Mouse (Mus musculus) E14TG2a.4 (cell line): Measurements from ENCODE around the gene Gm44805.

ENCODE experiments used
- CTCF ChIP-seq: conservative IDR thresholded peaks from 2 replicates; pipeline ENCODE4 v1.5.1; 2014; ENCODE audit warnings: low read length
- NANOG ChIP-seq: IDR thresholded peaks from 2 replicates; pipeline ENCODE4 v1.6.1; 2014; ENCODE audit warnings: borderline replicate concordance, low read length, mixed read lengths
- POU5F1 ChIP-seq: IDR thresholded peaks from 2 replicates; pipeline ENCODE4 v1.6.1; 2014; ENCODE audit warnings: low read length, borderline replicate concordance

GRCm38 (mm10) chr7:19713598-19713997, 32.4 kb upstream of the Gm44805 start:
- no peak for TF ChIP-seq CTCF
- no peak for TF ChIP-seq POU5F1
- TF ChIP-seq NANOG, result no peak
